Mouse (Mus musculus) lung, adult 2 months (tissue): ENCODE data around the gene Ddr2. TPM values are rescaled to one million over a fixed set of nuclear protein-coding genes. Genes with fewer than 3 reads are reported as not detected.

Source experiments
- DNase-seq: peaks from one replicate; pipeline ENCODE4 v3.0.0; 2022
- H3K4me1 ChIP-seq: fragments of 200-500 bp; 2 replicates; pipeline ENCODE4 v1.6.1; 2011; ENCODE audit warnings: low read length; ENCODE audit not compliant: control insufficient read depth, insufficient read depth
- H3K4me3 ChIP-seq: fragments of 200-500 bp; replicated peaks from 2 replicates; pipeline ENCODE3; 2011; ENCODE audit warnings: low read depth, mild to moderate bottlenecking, control low read depth, low read length; ENCODE audit errors: extremely low read depth
- CTCF ChIP-seq: fragments of 200-500 bp; IDR thresholded peaks from 2 replicates; pipeline ENCODE4 v1.5.1; 2011; ENCODE audit warnings: mild to moderate bottlenecking, low read length, control low read depth; ENCODE audit not compliant: insufficient read depth
- POLR2A ChIP-seq: fragments of 200-500 bp; IDR thresholded peaks from 2 replicates; pipeline ENCODE4 v1.6.1; 2011; ENCODE audit warnings: low read depth, mild to moderate bottlenecking, control low read depth, low read length, borderline replicate concordance; ENCODE audit errors: extremely low read depth
- WGBS: fragments of 180-500 bp; shearing (Covaris S2); methylation state at CpG from one replicate; pipeline ENCODE4 v1.1.7; 2018; 5-methylcytosine and 5-hydroxymethylcytosine counted together
- polyA plus RNA-seq: library from polyadenylated mRNA; depleted of rRNA; stranded (reverse); fragments of >200 nt; gene quantifications from 2 replicates; pipeline ENCODE4 v1.2.3, GENCODE M21; 2012; rRNA removed

Ddr2 gene
- polyA plus RNA-seq, 1 experiment = 42.6 TPM

GRCm38 (mm10) chr1:169947654-169948053 is 162.9 kb downstream of the Ddr2 start:
- H3K4me1 ChIP-seq = no peaks in the 10 kb centered on the region
- TF ChIP-seq CTCF (peak; percentile 19; the same call in 1 of the 2 replicates), POLR2A (no peak)
- H3K4me3 ChIP-seq = no peak overlapping the region
- no peak for DNase-seq
- WGBS = 71% methylated on average over 6 of the region's 6 CpGs

DNA sequence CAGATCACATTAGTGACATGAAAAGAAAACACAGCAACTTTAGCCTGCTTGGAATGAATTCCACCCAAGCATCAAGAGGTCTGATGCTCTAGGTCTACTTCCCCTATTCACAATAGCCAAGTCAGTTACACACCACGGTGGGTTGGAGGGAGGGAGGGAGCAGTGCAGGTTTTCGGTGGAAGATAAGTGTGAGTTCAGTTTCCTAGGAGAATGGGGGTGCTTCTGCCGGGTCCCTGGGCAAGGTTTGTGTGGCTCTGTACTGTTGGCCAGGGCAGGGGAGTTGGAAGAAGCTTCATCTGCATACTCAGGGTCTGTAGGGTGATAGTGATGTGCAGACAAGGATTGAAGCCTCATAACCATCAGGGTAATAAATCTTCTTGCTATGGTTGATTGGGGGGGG is 164.6 kb downstream of the Ddr2 start:
- TF ChIP-seq POLR2A (no peak), CTCF (no peak)
- 74% methylated on average over 3 of the region's 3 CpGs for WGBS
- no peak for DNase-seq
- Histone ChIP-seq H3K4me1 (no peaks in the 10 kb centered on the region), H3K4me3 (no peak overlapping the region)

DNA sequence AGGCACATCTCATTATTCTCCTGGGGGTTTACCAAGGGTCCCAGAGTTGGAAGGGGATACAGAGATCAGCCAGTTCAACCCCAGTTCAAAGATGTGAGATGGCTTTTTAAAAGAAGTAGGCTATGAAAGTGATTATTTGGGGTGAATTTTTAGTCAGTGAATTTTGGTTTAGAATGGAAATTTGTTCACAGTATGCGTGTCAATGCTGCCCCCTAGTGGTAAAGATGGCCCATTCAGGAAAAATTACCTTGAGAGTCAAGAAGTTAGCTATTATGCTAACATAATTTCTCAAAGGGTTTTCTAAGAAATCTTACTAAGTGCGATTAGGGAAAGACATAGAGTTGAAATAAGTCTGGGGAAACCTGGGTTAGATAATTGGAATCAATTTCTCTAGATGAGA is 171.2 kb downstream of the Ddr2 start:
- TF ChIP-seq POLR2A (no peak), CTCF (peak; percentile 24; the same call in 1 of the 2 replicates)
- H3K4me3 ChIP-seq = no peak overlapping the region
- no peaks in the 10 kb centered on the region for H3K4me1 ChIP-seq
- no peak for DNase-seq
- whole genome bisulfite sequencing = 2% methylated on average over 2 of the region's 2 CpGs

DNA sequence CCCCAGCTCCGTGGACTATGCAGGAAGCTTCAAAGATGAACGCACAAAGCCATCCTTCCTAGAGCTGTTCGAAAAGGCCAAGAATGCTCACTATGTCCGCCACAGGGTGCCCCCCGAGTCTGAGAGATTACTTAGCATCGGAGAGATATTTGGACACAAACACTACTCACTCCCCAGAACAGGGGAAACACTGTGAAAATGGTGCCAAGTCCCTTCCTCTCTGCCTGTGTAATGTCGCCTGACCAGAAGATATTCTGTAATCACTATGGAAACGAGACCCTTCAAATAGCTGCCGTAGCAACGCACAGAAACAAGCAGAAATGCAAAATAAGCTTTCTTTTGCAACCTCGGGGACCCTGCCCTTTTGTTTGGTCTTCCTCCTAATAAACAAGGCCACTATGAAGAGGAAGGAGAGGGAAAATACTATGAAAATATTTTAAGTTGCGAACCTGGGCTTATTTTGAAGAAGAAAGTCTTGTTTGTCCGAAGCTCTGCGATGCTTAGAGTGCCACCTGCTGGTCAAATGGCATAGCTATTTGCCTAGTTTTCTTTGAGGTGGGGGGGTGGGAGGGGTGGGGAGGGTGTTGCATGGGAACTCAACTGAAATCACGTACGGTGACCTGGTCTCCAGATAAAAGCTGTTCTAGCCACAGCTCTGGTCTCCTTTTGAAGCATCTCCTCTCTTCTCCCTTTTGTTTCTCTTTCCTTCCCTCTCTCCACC is 176.4 kb downstream of the Ddr2 start:
- no peak overlapping the region for H3K4me3 ChIP-seq
- TF ChIP-seq POLR2A = no peak
- TF ChIP-seq CTCF = peak; percentile 37; the same call in 1 of the 2 replicates
- WGBS = 31% methylated on average over 16 of the region's 16 CpGs
- no peaks in the 10 kb centered on the region; the same call in 1 of the 2 replicates for H3K4me1 ChIP-seq
- DNase-seq = no peak

GRCm38 (mm10) chr1:169932122-169932746 is 178.3 kb downstream of the Ddr2 start:
- TF ChIP-seq POLR2A (no peak), CTCF (no peak)
- 61% methylated on average over 7 of the region's 7 CpGs for WGBS
- H3K4me1 ChIP-seq = no peaks in the 10 kb centered on the region; the same call in 1 of the 2 replicates
- no peak for DNase-seq
- H3K4me3 ChIP-seq = no peak overlapping the region

GRCm38 (mm10) chr1:169931698-169932097 is 178.9 kb downstream of the Ddr2 start:
- Histone ChIP-seq H3K4me3 (no peak overlapping the region), H3K4me1 (no peaks in the 10 kb centered on the region; the same call in 1 of the 2 replicates)
- 68% methylated on average over 7 of the region's 7 CpGs for WGBS
- DNase-seq = no peak
- TF ChIP-seq POLR2A (no peak), CTCF (no peak)

GRCm38 (mm10) chr1:169928454-169928971 is 182.0 kb downstream of the Ddr2 start, which contains the start of gene Ccdc190:
TSS of gene Ccdc190 (plus strand) at chr1:169928648.
- H3K4me1 ChIP-seq = no peaks in the 10 kb centered on the region
- no peak within 1 kb of the TSS for H3K4me3 ChIP-seq
- WGBS = 21% methylated on average over 12 of the region's 12 CpGs
- no peak for DNase-seq
- TF ChIP-seq POLR2A (no peak), CTCF (no peak)

DNA sequence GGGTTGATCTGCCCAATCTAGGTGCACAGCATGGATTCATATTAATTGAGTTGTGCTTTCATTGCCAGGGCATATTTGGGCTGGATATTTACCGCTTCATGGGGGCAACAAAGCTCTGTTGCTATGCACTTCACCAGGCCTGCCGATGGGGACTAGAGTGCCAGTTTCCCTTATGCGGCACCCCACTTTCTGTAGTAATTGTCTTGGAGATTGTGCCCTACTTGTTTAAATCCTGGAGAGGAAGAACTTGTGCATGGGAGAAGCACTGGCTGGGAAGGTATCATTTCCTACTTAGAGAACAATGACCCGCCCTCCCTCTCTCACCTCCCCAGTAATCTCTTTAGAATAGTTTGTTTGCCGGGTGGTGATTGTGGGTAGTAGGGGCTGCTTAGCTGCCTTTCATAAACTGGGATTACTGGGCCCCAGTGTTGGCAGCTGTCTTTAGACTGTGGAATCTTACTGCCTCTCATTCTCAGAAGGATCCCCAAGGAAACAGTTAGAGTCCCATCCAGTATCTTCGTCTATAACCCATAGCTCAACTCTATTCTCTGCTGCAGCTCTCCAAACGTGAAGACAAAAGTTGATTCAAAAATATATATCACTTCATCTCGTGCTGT is 182.7 kb downstream of the Ddr2 start:
- no peak for TF ChIP-seq POLR2A
- no peak for TF ChIP-seq CTCF
- 63% methylated on average over 8 of the region's 8 CpGs for WGBS
- H3K4me3 ChIP-seq = no peak overlapping the region

DNA sequence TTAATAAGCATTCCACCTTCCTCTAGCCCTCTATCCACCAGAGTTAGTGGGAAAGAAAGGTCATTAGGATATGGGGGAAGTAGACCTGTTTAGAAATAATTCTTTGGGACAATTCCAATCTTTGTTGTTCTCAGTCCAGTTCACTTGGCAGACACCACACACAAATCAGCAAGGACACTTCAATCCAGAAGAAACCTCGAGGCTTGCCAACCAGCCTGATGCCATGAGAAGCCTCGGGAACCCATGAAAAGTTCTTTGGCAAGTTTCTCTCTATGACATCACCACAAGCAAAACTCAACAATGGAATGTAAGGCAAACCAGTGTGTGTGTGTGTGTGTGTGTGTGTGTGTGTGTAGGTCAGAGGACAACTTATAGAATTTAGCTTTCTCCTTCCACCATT is 186.0 kb downstream of the Ddr2 start:
- Histone ChIP-seq H3K4me1 (no peaks in the 10 kb centered on the region), H3K4me3 (no peak overlapping the region)
- no peak for DNase-seq
- 22% methylated on average over 2 of the region's 2 CpGs for WGBS
- TF ChIP-seq CTCF = no peak
- TF ChIP-seq POLR2A = no peak

More for the DNA sequence above, 182.7 kb downstream of the Ddr2 start:
- no peak for DNase-seq
- no peaks in the 10 kb centered on the region for H3K4me1 ChIP-seq

Other genes with a start within 250 kb of the Ddr2 start
- gene Ccdc190, start 182.1 kb downstream of the Ddr2 start, polyA plus RNA-seq = 0.08 and 2.3 TPM in 2 replicates
- 5.0 and 8.8 TPM in 2 replicates for gene Hsd17b7, start 141.5 kb downstream of the Ddr2 start, polyA plus RNA-seq
- gene Uap1, start 64.2 kb upstream of the Ddr2 start, polyA plus RNA-seq = 17.2 and 19.4 TPM in 2 replicates
- 13.0 and 18.3 TPM in 2 replicates for gene Uhmk1, start 104.6 kb upstream of the Ddr2 start, polyA plus RNA-seq
- gene Sh2d1b2, start 122.0 kb upstream of the Ddr2 start, polyA plus RNA-seq = 0.23 TPM in 1 of 2 replicates, not detected in the other
- gene Sh2d1b1, start 166.6 kb upstream of the Ddr2 start, polyA plus RNA-seq = 3.6 and 3.9 TPM in 2 replicates
- 7.6 and 7.8 TPM in 2 replicates for gene Gm7694, start 195.6 kb upstream of the Ddr2 start, polyA plus RNA-seq
- not detected in 2 replicates for gene Spata46, start 198.0 kb upstream of the Ddr2 start, polyA plus RNA-seq